Mouse (Mus musculus) frontal cortex, postnatal 25 days (tissue): ENCODE results near the gene Tead1.
A peak's percentile ranks its signal among the peaks of the same experiment; 100 is the strongest.

Experiments
- DNase-seq, 2 experiments: peaks; one replicate each; pipeline ENCODE4 v3.0.0; 2022; ENCODE audit warnings: low spot score in 2 of 2

Tead1 gene

GRCm38 (mm10) chr7:112728399-112728798 lies 49.3 kb downstream of the Tead1 start:
- DNase-seq = no peak

- DNase-seq = no peak
Observed at GRCm38 (mm10) chr7:112730209-112730608, 51.1 kb downstream of the Tead1 start.

DNA sequence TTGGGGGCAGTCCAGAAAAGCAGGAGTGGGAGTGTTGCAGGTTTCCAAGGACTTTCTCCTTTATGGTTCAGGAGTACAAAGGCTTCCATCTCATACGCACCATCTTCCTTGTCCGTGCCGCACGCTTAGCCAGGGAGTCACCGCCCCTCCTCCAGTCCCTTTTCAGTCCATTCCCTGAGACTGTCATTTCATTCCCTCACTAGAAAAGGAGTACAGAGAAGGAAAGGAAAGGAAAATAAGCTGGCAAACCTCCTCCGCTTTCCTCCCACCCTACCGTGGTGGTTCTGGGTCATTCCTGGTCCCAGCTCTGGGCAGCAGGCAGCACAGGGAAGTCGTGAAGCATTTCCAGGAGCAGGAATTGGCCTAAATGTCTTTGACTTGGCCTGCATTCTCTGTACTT lies 52.5 kb downstream of the Tead1 start:
- DNase-seq = no peak

GRCm38 (mm10) chr7:112739174-112739573 lies 60.1 kb downstream of the Tead1 start:
- no peak for DNase-seq

- no peak for DNase-seq
Observed at GRCm38 (mm10) chr7:112741790-112742189, 62.7 kb downstream of the Tead1 start.

GRCm38 (mm10) chr7:112743063-112743462 lies 63.9 kb downstream of the Tead1 start:
- DNase-seq = no peak

DNA sequence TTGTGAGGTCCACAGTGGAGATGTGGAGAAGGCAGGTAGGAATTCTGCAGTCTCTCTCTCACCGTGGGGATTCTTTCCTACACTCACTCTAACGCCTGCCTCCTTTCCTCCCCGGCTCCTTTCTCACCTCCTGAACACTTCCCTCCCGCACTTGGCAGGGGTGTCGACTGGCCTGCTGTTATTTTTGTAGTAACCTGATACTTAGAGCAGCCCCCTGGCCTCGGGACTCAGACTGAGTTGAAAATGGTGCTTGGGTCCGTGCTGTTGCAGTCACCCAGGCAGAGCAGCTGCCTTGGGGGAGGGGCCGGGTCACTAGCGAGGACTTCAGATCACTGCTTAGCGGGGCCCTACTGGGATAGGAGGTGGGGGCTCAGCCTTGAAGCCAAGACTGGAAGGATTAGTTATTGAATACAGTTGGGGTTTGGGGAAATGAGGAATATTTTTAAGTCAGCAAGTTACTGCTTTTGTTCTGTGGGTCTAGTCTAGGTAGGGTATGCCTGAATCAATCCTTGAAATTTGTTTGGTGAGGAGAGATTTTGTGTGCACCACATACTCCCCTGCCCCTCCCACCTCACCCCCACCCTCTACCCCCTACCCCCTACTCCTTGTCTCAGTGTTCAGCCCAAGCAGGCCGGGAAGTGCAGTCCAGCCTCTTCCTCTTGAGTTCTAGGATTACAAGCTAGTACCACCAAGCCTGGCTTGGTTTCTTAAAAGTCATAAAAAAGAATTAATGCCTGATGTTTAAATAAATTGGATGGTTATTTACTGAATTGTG lies 64.7 kb downstream of the Tead1 start:
- no peak for DNase-seq

DNA sequence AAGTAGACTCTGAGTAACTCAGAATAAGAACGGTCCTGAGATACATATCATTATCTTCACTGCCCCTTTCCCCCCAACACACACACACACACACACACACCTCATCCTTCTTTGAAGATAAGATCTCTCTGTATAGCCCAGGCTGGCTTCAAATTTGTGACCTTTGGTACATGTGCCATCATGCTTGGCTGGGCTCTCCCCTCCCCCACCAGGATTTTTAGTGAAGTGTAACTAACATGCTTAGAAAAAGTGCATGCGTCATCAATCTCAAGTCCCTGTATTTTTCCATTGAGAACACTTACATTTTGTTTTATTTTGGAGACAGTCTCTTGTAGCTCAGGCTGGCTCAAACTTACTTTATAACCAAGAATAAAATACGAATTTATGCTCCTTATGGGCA lies 68.1 kb downstream of the Tead1 start:
- no peak for DNase-seq

GRCm38 (mm10) chr7:112747836-112748235 lies 68.7 kb downstream of the Tead1 start:
- no peak for DNase-seq

- DNase-seq = no peak
Observed at GRCm38 (mm10) chr7:112748327-112748726, 69.2 kb downstream of the Tead1 start.

DNA sequence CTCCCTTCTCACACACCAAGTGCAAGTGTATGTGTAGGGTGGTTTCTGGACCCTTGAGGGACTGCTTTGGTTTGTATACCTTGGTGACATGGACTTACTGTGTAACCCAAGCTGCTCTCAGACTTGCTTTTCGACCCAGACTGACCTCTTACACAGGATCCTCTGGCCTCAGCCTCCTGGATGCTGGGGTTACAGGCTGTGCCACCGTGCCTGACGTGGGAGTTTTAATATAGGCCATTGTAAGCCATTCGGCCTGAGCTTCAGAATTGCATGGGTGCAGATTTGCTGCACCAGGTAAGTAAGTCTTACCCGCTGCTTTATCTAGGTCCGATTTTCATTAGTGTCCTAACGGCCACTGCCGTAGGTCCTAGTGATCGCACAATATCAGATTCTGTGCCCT lies 71.0 kb downstream of the Tead1 start:
- no peak for DNase-seq

DNA sequence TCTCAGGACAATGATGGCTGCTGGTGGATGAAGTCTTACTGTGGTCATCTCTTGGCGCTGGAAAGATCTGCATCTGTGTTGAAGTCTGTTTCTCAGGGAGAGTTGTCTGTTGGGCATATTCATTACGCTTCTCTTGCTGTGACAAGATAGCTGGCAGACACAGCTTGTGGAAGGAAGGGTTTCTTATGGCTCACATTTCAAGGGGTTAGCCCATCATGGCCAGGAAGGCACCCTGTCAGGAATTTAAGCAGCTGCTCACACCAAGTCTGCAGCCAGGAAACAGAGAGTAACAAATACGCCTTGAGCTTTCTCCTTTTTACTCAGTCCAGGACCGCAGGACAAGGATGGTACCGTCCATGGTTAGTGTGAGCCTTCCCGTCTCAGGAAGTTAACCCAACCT lies 73.2 kb downstream of the Tead1 start:
- DNase-seq = no peak

DNA sequence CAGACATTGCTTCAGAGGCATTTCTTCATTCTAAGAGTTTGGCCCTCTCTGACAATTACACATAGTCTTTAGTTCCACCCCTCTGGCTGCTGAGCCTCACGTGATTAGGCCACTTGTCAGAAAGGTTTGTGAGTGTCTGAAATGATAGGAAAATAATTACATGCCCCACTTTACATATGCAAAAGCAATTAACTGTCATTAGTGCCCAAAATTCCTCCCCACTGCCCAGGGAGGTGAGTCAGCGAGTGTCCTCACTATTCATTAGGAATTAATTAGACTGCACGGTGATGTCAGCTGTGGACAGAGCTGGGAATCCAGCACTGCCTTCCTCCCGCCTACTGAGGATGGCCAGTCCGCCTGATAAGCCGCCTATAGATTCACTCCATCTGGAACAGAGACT lies 74.2 kb downstream of the Tead1 start:
- DNase-seq = no peak

GRCm38 (mm10) chr7:112759359-112759975 lies 80.3 kb downstream of the Tead1 start:
- DNase-seq = no peak

GRCm38 (mm10) chr7:112760293-112760692 lies 81.2 kb downstream of the Tead1 start:
- no peak for DNase-seq

DNA sequence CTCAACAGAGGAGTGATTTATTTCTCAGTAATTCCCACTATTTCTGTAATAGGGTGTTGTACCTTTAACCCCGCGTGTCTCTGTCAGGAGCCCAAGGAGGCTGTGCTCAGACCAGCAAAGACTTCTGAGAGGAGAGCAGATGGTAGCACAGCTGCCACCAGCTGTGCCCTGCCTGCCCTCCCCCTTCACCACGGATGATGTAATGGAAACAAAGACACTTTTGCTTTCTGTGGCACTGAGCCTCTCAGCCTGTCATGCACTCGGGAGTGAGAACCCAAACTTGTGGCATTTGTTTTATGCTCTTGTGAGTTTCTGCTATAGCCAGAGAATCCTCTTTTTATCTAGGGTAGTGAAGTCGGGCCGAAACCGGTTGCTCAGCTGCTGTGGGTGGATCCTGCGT lies 81.7 kb downstream of the Tead1 start:
- DNase-seq = peak in 1 of 2 experiments; percentile 14

GRCm38 (mm10) chr7:112762870-112763269 lies 83.8 kb downstream of the Tead1 start:
- DNase-seq = no peak

DNA sequence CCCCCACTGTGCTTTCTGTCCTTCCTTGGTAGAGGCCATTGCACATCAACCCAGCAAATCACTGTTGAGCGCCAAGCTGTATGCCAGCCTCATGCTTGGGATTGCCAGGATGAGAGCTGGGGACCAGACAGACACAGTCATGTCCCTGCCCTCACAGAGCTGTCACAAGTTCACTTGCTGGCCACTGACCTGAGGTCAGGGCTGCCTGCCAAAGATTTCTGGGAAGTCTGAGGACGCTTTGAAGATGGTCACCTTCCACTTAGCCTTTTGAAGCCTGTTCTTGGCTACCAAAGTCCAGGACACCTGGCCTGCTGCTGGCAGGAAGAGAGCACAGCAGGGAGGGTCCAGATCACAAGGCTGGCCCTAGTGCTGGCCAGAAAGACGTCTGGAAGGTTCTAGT lies 84.4 kb downstream of the Tead1 start:
- DNase-seq = no peak

DNA sequence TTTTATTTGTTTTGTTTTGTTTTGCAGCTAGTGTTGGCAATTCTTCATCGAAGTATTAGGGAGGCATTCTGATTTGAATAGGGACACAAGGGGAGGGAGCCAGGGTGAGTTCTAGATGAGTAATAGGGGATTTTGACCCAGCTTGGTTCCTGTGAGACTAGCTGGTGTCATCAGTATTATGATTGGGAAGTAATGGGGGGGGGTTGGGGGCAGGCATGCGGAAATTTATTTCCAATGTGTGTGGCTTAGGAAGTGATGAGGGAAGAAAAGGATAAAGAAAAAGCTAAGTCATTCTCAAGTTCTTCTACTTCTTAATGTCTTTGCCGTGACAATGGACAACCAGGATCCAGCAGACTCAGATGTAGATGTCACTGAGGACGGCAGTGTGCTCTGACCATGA lies 85.8 kb downstream of the Tead1 start:
- no peak for DNase-seq

DNA sequence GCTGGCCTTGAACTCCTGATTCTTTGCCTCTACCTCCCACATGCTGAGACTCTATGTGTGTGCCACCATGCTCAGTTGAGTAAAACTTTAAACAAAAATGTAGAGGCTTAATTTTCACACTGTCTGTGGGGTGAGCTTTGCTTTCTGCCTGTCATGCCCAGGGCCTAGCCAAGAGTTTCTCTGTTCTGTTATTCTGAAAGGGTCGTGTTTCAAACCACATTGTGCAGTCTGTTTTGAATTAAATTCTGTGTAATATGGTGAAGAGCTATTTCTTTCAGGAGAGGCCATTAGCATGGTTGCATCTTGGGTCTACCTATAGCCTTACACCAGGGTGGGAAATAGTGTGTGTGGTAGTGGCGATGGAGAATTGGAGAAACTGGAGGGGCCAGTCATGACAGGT lies 90.7 kb downstream of the Tead1 start:
- no peak for DNase-seq

DNA sequence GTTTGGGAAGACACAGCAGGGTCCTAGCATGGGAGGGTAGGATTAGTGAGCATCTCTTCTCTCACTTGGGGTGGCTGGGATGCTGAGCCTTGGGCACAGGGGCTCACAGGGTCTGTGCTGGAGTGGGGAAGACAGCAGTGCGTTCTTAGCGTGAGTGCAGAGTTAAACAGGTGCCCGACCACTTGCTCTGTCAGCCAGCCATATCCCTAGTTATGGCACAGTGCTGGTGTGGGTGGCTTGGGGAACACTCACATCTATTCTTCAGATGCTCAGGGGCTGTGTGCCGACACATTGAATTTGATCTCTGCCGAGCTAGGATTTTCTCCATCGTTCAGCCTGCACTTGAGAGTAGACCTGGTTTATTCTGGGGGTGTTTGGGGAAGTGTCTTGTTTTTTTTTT lies 92.3 kb downstream of the Tead1 start:
- DNase-seq = no peak

DNA sequence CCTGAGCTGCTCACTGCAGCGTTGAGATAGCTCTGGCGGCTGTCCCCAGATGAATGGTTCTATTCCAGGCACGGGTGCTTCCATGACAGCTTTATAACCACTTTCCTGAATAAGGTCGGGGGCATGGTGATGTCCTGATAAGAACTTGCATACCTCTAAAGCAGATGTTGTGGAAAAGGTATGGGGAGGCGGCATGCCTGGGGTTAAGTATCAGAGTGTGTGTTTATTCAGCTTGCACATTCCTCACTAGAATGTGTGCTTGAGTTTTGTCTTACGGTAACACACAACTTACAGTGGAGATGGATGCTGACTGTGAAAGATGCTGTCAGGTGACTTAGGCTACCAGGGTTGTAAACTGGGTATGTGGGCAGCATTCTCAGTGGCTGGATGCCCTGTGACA lies 93.7 kb downstream of the Tead1 start:
- no peak for DNase-seq

DNA sequence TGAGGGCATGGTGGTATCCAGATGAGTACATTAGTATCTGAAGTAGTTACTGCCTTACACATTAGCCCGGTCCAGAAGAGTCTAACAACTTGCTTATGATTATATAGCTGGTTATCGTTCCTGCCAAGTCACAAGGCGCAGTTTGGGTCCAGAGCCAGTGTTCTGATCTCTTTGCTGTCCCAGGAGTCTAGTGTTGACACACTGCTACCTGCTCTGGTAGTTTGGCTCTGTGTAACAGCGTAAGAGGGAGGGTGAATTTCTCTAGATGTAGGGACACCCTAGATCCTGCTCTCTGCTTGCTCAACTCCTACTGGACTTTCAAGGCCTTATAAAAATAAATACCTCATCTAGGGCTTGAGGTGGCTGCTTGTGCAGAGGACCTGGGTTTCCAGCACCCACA lies 94.5 kb downstream of the Tead1 start:
- no peak for DNase-seq

DNA sequence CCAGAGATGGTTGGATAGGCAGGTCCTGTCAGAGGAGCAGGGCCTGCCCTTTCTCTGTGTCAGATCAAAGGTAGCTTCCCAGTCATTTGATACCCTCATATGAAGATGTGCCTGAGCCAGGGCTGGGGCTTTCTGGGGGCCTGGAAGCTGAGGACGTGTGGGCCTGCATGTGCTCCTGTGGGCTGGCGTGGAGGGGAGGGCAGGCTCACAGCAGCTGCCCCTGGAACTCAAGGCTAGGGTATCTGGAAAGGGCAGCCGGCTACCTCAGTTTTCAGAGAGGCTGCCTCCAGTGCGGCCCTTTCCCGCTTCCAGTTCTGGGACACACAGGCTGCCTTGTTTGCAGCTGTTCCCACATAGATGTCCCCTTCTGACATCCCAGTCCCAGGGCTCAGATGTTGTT lies 96.7 kb downstream of the Tead1 start:
- no peak for DNase-seq
